Mouse (Mus musculus) skeletal muscle tissue, postnatal 0 days (tissue): ENCODE results near the gene Scn4b. TPM values are rescaled to one million over a fixed set of nuclear protein-coding genes. Genes with fewer than 3 reads are reported as not detected.

ENCODE experiments used
- polyA plus RNA-seq: library from polyadenylated mRNA; unstranded; fragments of >200 nt; fragmentation: Nextera tagmentation; extraction: Ambion mirVana; gene quantifications from 2 replicates; pipeline ENCODE4 v1.2.1, GENCODE M21; 2015

The Scn4b gene
- 6.5 and 7.2 TPM in 2 replicates for polyA plus RNA-seq

DNA sequence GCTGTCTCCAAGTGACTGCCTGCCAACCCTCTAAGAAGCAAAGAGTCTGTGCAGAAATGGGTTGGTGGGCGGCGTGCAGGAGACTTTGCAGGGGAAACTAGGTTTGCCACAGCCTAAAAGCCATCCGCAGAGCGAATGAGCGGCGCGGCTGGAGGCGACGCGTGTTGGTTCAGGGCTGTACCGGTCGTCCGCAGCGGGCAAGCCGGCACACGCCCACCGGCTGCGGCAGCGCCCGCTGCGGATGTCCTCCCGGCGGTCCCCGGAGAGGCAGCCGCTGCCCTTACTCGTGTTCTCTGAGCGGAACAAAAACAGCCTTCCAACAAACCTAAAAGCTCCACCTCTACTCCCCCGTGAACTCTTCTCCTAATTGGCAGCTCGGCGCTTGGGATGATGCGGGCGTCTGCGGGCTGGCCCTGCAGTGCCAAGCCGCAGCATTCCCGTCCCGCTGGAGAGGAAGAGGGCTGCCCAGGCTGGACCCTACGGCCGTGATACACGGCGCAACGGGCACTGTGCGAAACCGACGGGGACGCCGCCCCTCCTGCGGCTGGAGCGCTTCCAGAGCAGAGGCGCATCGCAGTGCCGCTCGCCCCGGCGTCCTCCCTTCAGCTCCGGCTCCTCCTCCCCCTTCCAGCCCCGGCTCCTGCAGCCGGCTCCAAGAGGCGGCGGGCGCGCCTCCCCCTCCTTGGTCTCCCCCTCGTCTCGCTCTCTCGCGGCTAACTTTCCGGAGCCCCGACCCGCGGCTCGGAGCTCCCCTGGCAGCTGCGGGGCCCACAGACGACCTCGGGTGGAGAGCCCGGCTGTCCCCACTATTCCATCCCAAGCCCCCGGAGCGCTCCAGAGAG, at the start of gene Scn4b:
Gene Scn4b, plus strand, starts transcription at position 205 of the 842 bp plus-strand sequence.

GRCm38 (mm10) chr9:45117741-45118431, 20.3 kb upstream of the Scn4b start, which contains the start of gene Scn2b:
Gene Scn2b, plus strand, starts transcription at chr9:45117782.

DNA sequence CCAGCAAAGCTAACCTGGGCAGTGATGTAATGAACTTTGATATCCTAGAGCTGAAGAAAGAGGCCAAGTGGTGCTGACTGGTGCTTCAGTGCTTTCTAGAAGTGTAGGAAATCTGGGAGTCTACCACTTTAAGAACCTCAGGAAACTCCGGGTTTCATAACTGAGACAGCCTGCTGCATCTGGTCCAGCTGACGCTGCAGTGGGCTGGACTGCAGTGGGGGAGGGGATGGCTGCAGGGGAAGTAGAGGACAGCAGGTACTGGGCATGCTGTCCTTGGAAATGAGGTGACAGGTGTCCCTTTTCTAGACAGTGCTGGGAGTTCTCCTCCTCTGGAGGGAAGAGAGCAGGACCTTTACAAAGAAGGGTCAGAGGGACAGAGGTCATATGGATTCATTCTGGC, 43.6 kb downstream of the Scn4b start, which contains the start of gene BC049352:
Gene BC049352, plus strand, starts transcription at position 238 of the 400 bp plus-strand sequence.

Other genes with a start within 250 kb of the Scn4b start
- gene Atp5l, start 217.7 kb upstream of the Scn4b start, polyA plus RNA-seq, result 1,346 and 1,682 TPM in 2 replicates
- gene Ube4a, start 172.8 kb upstream of the Scn4b start, polyA plus RNA-seq, result 13.6 and 15.2 TPM in 2 replicates
- 0.19 TPM in 1 of 2 replicates, not detected in the other for gene Cd3g, start 158.0 kb upstream of the Scn4b start, polyA plus RNA-seq
- not detected in 2 replicates for gene Cd3d, start 156.6 kb upstream of the Scn4b start, polyA plus RNA-seq
- gene Cd3e, start 128.8 kb upstream of the Scn4b start, polyA plus RNA-seq, result 4.3 TPM in 2 replicates
- gene Mpzl2, start 98.6 kb upstream of the Scn4b start, polyA plus RNA-seq, result 0.85 TPM in 1 of 2 replicates, not detected in the other
- 5.9 and 6.2 TPM in 2 replicates for gene Mpzl3, start 83.2 kb upstream of the Scn4b start, polyA plus RNA-seq
- 0.49 and 0.69 TPM in 2 replicates for gene Jaml, start 59.2 kb upstream of the Scn4b start, polyA plus RNA-seq
- 0.48 and 0.68 TPM in 2 replicates for gene Scn2b, start 20.6 kb upstream of the Scn4b start, polyA plus RNA-seq
- not detected in 2 replicates for gene BC049352, start 43.6 kb downstream of the Scn4b start, polyA plus RNA-seq
- 2.1 TPM in 1 of 2 replicates, not detected in the other for gene Tmprss4, start 65.7 kb downstream of the Scn4b start, polyA plus RNA-seq
- gene Il10ra, start 130.8 kb downstream of the Scn4b start, polyA plus RNA-seq, result 0.78 and 0.90 TPM in 2 replicates
- gene Tmprss13, start 180.7 kb downstream of the Scn4b start, polyA plus RNA-seq, result 0.91 TPM in 1 of 2 replicates, not detected in the other
- 58.8 and 66.2 TPM in 2 replicates for gene Fxyd6, start 231.8 kb downstream of the Scn4b start, polyA plus RNA-seq